Mouse (Mus musculus) testis, adult 2 months (tissue): ENCODE data around the gene Cep350.

ENCODE experiments used
- CTCF ChIP-seq: fragments of 200-500 bp; IDR thresholded peaks from 2 replicates; pipeline ENCODE4 v1.5.1; 2012; ENCODE audit warnings: low read depth, mild to moderate bottlenecking, inconsistent platforms, low read length, moderate library complexity; ENCODE audit not compliant: control insufficient read depth, insufficient read depth, insufficient replicate concordance
- POLR2A ChIP-seq: fragments of 200-500 bp; IDR thresholded peaks from 2 replicates; pipeline ENCODE4 v1.6.1; 2012; ENCODE audit warnings: low read depth, mild to moderate bottlenecking, inconsistent platforms, low read length, moderate library complexity; ENCODE audit not compliant: control insufficient read depth

DNA sequence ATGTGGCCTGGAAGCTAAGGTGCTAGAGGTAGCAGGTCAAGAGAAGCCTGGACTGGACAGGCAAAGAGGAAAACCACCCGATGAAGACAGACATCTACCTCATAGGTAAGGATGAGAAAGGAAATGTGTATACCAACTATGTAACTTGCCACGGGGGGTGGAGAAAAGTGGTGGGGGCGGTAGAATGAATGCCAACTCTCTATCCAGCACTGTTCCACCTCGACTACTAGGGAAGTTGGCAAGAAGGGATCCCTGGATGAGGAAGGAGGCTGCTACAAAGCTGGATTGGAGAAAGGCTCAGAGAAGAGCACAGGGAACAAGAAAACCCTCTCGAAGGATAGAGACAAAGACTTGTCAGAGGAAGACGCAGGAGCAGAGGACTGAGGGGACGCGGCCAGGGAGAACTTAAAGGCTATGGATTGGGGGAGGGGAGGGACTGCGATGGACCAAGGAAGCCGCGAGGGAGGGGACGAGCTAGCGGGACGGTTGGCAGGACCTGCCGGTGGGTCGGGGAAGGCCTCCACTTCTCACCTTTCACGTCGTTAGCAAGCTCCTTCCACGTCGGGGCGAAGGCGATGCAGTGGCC lies 161.0 kb downstream of the Cep350 start:
- TF ChIP-seq CTCF (peak; percentile 10; the same call in 1 of the 2 replicates), POLR2A (no peak)
